Mouse (Mus musculus) kidney, adult 9 months (tissue): Measurements from ENCODE around the gene Tex22.

Experiments used
- DNase-seq: peaks from one replicate; pipeline ENCODE4 v3.0.0; 2022

Gene Tex22

DNA sequence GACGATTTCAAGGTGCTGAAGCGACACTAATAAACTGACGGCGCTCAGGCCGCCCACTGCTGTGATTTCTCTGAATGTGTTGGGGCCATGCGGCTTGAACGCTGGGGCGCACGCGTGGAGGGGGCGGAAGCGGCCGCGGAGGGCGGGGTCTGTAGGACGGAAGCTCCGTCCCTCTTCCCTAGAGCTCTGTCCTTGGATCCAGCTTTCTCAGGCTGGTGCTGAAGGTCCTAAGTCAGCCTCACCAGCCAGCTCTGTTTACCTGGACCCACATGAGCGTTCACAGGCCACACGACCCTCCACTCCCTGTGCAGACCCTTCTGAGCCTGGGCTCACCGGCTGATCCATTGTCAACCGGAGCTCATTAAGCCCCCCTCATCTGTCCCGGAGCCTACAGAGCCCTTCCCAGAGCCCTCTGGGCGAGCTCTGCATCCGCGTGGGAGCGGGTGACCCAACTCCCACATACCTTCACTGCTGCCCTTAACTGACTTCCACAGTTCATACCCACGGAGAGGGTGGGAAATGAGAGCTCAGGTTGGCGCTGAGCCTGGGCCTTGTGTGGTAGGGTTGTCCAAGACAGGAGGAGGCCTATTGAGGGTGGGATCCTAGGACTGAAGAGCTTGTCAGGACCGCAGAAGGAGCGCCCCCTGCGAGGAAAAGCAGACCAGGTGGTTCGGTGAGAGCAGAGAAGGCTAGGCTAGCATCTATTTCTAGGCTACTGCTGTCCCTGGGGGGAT, at the start of gene Tex22:
Gene Tex22 (plus strand): TSS at position 174 of the 734 bp plus-strand sequence.
- DNase-seq: peak; percentile 90

DNA sequence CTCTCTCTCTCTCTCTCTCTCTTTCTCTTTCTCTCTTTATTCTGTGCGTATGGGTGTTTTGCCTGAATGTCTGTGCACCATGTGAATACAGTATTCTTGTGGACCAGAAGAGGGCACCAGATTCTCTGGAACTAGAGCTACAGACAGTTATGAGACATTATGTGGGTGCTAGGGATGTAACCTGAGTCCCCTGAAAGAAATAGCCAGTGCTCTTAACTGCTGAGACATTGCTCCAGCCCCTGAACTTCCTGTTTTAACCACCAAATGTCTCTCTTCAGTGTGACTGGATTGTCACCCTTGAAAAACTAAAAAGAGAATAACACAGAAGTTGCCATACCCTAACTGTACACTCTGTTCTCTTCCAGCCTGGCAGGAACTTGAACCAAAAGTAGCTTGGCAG, 47.7 kb upstream of the Tex22 start:
- no peak for DNase-seq

DNA sequence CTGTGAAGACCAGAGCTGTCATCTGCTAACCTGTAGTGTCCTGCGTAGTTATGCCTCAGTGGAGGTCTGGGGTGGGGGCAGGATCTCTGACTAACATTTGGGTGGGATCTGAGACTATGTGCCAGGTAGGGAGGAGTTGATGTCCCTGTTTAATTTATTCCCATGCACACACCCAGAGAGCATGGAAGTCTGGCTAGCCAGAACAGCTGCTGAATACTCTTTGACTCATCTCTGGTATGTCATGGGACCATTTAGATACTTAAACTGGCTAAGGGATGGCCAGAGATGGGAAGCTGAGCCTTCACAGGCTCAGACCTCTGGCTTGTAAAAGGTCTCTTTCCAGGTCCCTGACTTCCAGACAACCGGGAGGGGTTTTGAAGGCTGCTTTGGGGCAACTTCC, 46.8 kb upstream of the Tex22 start:
- DNase-seq: no peak

DNA sequence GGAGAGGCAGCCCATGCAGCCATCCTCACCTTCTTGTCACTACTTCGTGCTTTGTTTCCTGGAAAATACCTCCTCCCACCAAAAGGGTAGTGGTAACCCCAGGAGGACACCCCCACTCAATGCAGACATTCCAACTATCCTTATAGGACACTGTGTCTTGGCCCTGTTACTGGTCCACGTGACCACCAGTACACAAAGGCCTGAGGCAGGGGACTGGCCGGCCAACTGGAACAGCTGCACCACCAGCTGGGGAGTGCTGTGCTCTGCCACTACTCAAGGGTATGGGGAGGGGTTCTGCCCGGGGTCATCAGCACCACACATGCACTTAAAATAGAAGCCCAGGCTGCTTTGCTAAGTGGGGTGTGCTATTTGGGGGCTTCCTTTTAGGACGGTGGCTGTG, 46.2 kb upstream of the Tex22 start:
- no peak for DNase-seq

DNA sequence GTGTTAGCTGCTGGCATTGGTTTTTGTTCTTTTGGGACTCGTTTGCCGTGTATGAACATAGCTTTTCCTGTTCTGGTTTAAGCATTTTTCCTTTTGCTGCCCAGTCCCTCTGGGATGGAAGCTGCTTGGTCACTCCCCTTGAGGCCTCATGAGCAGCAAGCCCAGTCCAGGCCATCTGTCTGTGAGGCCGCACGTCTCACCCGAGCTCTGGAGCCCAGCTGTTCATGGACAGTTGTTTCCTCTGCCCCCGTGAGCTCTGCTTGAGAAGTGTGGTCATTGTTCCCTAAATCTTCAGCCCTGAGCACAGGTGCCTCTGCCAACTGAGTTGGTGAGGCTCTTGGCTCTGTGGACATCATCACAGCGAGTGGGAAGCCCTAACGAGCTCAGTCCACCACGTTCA, 45.4 kb upstream of the Tex22 start:
- DNase-seq: no peak

DNA sequence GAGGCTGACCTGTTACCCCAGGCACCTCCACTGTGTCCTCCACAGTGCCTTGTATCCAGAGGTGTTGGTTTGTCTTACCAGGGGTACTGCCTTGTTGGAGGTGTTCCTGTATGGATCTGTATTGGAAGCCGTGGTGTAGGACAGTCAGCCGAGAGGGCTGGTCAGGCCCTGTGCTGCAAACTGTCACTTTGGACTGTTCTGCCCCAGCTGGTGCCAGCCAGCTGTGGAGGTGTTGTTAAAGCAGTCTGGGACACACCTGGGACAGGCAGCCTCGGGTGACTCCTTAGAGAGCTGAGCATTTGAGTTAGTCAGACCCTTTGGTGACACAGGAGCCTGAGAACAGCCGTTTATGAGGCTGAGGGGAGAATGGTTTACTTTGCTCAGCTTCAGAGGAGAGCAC, 44.3 kb upstream of the Tex22 start:
- DNase-seq: no peak

DNA sequence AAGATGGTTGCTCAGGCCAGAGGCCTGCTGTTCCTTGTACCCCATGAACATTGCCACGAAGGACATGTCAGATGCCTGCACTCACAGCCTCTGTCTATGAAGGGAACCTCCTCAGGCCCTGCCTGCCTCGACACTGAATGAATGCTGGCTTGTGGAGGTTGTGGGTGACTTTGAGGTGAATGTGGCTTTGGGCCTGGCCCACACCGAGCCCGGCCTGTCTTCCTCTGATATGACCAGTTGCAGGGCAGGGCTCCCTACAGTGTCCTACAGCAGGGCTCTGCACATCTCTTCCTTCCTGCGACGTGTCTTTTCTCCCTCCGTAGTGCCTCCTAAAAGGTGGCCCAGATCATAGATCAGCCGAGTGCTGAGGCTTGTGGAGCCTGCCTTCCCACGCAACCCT, 43.3 kb upstream of the Tex22 start:
- no peak for DNase-seq

DNA sequence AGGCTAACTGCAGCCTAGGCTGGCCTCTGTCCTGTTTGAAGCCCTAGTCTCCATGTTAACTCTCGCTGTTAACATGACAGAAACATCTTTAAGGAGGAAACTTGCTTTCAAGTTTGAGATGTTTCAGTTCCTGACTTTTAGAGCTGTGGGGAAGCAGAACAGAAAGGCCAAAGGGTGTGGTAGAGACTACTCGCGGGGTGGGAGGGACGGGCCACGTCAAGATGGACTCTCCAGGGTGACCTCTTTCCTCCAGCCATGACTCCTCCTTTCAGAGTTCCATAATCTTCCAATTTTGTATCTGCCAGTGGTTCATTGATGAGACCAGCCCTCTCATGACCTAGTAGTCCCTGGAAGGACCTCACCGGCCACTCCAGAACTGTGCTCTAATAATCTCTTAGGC, 42.9 kb upstream of the Tex22 start:
- no peak for DNase-seq

DNA sequence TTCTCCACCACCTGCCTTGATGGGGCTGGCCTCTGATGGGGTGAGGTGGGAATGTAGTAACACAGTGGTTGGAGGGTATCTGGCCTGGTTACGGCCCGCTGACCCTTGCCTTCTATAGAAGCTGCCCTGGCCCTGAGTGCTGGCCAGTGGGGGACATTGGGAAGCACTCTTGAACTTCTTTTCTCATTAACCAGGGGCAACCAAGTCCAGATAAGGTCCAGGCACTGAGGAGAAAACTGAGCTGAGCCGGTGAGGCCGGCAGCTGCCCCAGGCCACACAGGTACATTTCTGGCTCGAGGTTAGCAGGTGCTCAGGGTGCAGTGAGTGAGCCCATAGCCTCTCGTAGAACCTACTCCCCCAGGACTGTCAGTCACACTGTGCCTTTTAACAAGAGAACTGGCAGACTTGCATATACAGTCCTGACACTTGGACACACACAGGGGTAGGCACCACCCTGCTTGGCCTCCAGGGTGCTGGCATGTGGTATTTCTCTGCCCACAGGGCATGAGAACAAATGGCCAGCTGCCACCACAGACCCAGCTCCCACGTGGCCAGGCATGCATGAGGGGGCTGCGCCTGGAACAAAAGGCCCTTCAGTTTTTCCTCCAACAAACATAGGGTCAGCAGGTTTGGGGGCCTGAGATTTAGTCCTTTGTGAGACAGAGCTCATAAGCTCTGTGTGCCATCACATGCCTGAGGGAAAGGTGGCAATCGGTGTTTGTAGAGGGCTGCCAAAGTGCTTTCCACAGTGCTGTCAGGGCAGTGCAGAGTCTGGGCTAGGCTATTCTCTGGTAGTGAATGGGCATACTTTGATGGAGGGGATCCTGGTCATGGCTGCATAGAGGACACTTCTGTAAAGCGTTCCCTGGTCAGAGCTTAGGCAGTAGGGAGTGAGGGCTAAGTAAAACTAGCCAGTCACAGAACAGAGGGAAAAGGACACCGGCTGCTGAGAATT, 41.7 kb upstream of the Tex22 start:
- DNase-seq: peak; percentile 68

DNA sequence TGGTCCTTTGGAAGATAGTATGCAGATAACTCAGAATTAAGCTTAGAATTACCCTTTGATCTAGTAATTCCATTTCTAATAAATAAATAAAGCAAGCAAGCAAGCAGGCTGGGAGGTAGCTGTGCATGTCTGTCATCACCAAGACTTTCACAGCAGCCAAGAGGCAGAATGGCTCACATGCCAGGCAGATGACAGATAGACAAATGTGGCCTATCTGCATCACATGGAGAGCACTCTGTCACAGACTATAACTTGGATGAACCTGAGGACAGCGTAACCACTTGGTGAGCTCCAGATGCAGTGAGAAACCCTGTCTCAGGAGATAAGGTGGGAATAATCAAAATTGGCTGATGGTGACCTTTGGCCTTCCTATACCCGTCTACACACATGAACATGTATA, 39.2 kb upstream of the Tex22 start:
- no peak for DNase-seq

DNA sequence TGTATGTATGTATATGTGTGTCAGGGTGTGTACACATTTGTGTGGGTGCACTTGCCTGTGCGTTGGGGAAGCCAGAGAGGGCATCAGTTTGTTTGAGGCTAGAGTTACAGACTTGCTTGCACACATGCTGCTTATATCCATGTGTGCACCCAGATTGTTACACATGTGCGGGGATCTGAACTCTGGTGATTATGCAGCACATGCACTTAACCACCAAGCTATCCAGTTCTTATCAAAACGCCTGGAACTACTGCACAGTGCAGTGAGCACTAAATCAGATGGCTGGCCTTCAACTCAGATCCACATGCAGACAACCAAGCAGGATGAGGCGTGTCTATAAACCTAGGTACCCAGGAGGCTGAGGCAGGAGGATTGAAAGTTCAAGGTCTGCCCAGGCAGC, 37.3 kb upstream of the Tex22 start:
- no peak for DNase-seq

DNA sequence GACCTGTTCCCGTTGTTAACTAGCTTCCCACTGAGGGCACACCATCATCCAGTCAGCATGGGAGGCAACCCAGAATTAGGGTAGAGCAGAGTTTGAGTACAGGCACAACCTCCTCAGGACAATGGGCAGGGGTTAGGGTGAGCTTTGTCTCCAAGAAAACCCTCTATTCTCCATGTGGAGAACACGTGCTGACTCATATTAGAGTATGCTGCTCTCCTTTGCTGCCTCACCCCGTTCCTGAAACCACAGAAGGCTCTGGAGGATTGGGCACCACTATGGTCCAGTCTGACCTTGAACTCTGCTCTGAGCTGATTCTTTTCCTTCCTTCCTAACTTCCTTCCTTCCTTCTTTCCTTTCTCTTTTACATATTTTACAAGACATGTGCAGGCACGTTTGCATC, 35.9 kb upstream of the Tex22 start:
- DNase-seq: no peak

DNA sequence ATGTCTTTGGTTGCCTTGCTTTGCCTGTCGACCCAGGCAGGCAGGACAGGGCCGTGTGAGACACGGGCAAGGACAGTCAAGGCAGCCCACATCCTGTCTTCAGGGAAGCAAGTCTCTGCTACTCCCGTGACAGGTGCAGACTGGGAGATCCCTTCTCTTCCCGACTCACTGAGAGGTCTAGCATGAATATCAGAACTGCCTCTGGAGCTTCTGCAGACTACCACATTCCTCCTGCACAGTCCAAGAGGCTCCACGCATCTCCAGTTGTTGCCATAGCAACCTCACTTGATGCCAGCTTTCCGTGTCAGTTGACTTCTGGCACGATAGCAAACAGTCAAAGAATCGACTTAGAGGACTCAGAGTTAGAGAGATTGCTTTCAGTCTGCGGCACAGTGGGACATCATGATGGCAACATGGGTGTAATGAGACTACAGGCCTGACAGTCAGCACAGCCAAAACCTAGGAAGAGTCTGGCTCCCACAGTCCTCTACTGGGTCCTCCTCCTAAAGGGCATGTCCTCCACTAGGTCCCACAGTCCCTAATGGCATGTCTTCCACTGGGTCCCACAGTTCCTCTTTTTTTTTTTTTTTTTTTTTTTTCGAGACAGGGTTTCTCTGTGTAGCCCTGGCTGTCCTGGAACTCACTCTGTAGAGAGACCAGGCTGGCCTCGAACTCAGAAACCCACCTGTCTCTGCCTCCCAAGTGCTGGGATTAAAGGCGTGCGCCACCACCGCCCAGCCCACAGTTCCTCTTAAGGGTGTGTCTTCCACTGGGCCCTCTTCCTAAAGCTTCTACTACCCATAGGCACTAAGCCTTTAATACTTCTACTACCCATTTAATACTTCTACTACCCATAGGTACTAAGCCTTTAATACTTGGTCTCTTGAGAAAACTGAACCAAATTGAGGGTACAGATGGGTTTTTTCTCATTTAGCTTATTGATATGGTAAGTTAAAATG, 32.5 kb upstream of the Tex22 start:
- DNase-seq: peak; percentile 42

DNA sequence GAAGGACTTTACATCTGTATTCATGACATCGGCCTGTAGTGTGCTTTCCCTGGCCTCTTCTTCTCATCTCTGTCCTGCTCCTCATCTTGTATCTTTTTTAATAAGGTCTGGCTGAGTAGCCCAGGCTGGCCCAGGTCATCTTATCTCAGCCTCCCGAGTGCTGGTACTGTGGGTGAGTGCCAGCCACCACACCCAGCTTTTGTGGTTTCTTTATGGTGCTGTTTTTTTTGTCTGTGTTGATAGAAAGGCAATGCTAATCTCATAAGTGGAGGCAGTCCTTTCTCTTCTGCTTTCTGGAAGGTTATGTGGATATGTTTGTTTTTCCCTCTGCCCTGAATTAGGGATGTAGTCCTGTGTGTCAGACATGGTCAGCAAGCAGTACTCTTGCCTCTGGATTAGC, 31.8 kb upstream of the Tex22 start:
- DNase-seq: no peak

DNA sequence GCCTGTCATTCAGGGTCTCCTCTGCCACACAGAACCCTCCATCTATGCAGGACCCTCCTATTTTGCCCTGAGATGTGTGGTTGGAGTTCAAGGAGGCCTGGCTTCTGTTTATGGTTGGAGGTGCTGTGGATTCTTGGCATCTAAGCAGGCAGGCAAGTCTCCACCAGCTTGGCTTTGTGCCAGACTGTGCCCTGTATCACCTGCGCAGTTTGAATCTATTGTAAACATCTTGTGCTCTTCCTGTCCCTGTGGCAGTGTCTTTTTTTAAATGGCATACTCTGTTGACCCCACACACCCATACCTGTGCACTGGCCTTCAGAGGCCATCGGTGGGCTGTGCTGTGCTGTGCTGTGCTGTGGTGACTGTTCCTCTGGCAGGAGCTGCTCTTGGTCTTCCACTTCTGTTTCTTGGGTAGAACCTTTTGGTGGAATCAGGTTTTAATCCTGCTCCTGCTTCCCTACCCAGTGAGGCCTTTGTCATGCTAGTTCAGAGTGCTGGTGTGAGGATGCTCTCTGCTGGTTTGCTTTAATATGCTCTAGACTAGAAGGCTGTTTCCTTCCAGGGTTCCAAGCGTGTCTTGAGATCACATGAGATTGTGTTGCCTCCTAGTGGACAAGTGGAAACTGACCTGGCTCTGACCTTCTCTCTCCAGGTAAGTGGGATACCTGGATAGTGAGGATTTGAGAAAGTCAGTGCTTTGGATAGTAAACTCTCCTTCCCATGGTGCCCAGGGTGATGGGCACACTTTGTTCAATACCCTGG, 29.2 kb upstream of the Tex22 start:
- DNase-seq: peak; percentile 79

DNA sequence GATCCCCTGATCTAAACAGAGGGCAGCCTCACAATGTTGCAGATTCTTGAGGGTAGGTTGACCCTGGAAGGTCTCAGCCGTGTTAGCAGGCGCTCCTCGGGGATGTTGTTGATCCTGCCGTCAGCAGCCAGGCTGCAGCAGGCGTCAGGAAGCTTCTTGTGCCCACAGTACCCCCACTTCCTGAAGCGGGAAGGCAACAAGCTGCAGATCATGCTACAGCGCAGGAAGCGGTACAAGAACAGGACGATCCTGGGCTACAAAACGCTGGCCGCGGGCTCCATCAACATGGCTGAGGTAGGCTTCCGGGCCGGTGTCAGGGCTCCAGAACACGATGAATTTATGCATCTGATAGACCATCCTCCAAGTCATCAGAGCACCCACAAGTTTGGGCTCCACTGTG, 27.4 kb upstream of the Tex22 start:
- DNase-seq: no peak

DNA sequence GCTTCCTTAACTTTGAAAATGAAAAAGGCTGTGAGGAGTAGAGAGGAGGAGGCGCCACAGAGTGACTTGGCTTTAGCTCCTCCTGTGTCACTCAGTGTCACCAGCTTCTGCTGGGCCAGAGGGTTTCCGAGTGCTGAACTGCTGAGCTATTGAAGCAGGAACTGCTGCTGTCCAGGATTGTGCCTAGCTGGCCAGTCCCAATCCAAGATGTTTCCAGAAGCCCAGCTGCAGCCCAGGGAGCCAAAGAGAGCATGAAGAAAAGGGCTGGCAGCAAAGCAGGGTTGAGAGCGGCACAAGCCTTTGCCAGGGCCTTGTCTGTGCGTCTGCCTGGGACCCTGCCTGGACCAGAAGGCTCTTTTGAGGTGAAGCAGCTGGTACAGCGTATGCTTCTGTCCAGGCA, 26.2 kb upstream of the Tex22 start:
- DNase-seq: no peak

DNA sequence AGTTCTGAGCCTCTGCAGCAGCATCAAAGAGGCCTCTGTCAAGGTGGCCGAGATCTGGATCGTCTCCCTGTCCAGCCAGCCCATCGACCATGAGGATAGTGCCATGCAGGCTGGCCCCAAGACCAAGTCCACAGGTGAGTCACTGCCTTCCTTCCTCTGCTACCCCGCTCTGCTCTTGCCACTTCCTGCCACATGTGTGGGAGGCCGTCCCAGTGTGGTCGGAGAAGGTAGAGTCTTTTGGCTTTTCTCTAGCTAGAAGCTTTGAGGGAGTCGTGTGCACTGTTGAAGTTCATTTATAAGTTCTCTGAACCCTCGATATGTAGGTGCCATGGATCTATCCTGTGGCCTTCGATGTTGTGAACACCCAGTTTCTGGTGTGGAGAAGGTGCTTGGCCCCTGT, 24.5 kb upstream of the Tex22 start:
- DNase-seq: no peak

DNA sequence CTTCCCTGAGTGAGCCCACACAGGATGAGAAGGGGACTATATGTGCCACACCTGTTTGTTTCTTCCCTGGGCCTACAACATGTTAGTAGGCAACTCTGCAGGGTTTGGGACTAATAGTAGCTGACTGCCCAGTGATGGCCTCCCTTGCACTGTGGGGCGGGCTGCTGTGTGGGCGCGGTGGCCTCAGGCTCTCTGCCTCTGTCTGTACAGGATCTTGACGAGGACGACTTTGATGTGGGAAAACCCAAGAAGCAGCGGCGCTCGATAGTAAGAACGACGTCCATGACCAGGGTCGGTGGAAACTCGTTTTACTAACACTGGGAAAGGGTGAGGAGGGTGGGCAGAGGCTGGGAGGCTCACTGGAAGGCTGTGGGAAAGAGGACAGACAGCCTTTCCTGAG, 23.6 kb upstream of the Tex22 start:
- no peak for DNase-seq

DNA sequence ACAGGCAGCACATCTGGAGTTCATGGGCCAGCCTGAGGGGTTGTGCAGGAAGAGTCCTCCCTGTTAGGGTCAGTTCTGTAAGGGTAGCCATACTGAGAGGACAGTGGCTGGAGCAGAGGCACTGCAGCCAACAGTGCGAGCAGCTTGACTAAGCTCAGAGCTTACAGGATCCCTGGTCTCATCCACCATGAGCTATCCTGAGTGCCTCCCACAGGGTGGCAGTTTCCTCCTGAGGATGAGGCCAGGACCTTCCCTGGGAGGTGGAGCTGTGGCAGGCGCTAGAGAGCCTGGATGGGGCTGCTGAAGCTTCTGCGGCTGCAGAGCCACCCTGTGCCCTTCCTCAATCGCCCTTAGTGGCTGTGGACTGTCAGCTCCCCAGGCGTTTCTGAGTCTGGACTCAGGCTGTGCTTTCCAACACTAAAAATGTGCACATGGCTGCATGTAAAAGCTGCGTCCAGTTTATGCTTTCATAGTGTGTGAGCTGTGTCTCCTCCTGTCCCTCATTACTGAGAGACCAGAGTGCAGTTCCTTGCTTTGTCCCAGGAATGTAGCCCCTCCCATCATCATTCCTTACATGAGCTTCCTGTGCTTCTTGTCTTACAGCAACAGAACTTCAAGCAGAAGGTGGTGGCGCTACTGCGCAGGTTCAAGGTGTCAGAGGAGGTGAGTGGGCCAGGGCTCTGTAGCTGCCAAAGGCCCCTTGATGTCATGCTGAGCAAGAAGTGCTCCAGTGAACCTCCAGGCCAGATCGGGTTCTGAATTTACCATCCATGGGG, 22.5 kb upstream of the Tex22 start:
- no peak for DNase-seq

DNA sequence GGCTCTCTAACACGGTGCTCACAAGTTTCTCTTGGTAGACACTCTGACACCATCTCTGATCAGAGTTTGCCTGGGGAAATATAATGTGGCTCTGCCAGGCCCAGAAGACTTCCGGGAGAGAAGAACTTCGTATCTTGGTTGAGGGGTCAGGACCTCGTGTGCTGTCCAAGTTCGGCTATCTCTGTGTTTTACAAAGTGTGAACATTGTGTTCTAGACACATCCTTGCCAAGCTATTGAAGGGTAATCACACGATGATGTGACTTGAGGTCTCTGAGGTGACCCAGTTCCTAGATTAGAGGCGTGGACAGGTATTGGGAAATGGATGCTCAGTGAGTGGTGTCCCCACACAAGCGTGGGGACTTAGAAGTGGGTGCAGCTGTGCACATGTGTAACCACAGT, 18.2 kb upstream of the Tex22 start:
- no peak for DNase-seq

DNA sequence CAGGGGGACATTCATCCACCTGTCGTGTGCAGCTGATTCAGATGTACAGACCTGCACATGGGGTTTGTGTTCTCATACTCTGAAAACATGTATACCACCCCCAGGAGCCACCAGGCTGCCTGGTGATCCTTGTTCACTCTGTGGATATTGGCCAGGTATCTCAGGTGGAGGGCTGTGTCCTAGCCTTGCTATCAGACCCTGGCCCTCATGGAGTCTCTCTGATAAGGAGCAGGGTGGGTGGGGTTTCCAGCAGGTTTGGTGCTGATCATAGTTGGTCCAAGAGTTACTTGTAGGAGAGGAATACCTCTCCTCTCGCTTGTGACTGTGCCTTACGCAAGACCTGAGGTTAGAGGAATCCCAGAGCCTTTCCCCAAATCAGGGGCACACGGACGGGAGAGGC, 14.1 kb upstream of the Tex22 start:
- DNase-seq: no peak
